Mouse (Mus musculus): Measurements from ENCODE around the gene Lrba. TPM values are rescaled to one million over a fixed set of nuclear protein-coding genes. Genes with fewer than 3 reads are reported as not detected.

The Lrba gene
- total RNA-seq, 2 experiments from 2014 or later = 23.1 to 25.1 TPM

- intact Hi-C loops (cut with DNase I) = no loop called here
- no peak for DNase-seq (ENCODE audit: low spot score in 2 of 2)
These were observed 323.9 kb downstream of the Lrba start, which contains the start of gene Mab21l2 for GRCm38 (mm10) chr3:86548091-86549015. TSS of gene Mab21l2 (minus strand) at chr3:86548629.

GRCm38 (mm10) chr3:86550301-86551010, 326.0 kb downstream of the Lrba start:
- intact Hi-C loops (cut with DNase I) = no loop called here
- no peak for DNase-seq (ENCODE audit: low spot score in 2 of 2)

DNA sequence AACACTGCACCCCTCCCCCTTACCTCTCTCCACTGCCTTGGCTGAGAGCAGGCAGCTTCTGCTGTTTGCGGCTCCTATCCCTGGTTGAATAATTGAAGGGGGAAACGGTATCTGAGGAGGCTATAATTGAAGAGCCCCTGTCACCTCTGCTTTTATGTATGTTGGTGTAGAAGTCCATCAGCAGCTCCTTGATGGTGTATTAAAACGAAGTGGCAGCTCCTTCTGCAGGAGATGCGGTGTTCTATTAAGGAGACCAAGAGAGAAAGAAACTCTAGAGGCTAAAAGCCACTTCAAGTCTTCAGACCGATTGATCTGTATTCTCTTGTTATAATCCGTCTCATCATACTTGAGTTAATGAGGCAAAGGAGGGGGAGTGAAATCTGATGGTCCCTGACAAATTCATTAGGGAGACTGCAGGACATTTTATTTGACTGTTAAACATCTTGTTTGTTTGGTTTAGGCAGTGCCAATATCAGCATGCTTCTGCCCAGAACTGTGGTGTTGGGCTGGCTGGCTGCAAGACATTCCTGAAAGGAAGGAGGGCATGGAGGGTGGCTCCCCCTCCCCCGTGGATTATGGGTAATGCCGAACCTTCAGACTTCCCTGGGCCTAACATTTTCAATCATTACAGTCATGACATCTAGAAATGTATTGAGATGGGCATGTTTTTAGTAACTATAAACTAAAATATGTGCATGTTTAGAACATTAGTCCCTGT, 326.7 kb downstream of the Lrba start:
- intact Hi-C loops (cut with DNase I) = no loop called here
- DNase-seq (ENCODE audit: low spot score in 2 of 2) = no peak

DNA sequence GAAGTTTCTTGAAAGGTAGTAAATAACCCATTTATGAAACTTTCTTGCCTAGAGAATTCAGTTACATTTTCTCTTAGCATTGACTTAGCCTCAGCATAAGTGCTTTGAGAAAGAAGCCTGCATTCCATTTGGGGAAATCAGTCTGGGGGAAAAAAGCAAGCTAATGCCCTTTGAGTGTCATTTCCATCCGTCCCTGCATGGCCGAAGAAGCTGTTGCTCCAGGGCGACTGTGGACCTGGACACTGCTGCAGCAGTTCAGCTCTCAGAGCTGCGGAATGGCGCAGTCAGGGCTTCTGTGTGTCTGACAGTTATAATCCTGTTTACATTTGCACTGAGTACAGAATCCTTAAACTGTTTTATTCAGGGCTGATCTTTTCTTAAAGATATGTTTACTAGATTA, 327.7 kb downstream of the Lrba start:
- intact Hi-C loops (cut with DNase I) = no loop called here
- no peak for DNase-seq (ENCODE audit: low spot score in 2 of 2)

- intact Hi-C loops (cut with DNase I) = no loop called here
- no peak for DNase-seq (ENCODE audit: low spot score in 2 of 2)
These were observed 334.5 kb downstream of the Lrba start for GRCm38 (mm10) chr3:86558976-86559375.

DNA sequence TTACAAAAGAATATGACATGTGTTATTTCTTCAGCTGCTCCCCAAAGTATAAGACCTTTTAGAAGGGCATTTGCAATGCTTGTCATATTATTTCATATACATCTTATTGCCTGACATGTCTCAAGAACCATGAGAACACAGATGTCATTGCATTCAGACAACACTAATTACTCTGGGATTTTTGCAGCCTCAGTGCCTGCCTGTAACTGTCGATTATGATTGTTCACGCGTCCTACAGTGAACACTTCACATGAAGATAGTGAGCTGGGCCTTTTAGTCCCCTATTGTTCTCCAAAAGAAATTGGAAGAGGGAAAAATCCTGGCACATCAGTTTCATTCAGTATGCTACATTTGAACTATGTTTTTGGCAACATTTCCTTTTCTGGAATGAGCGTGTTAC, 335.2 kb downstream of the Lrba start:
- intact Hi-C loops (cut with DNase I) = no loop called here
- DNase-seq (ENCODE audit: low spot score in 2 of 2) = no peak

DNA sequence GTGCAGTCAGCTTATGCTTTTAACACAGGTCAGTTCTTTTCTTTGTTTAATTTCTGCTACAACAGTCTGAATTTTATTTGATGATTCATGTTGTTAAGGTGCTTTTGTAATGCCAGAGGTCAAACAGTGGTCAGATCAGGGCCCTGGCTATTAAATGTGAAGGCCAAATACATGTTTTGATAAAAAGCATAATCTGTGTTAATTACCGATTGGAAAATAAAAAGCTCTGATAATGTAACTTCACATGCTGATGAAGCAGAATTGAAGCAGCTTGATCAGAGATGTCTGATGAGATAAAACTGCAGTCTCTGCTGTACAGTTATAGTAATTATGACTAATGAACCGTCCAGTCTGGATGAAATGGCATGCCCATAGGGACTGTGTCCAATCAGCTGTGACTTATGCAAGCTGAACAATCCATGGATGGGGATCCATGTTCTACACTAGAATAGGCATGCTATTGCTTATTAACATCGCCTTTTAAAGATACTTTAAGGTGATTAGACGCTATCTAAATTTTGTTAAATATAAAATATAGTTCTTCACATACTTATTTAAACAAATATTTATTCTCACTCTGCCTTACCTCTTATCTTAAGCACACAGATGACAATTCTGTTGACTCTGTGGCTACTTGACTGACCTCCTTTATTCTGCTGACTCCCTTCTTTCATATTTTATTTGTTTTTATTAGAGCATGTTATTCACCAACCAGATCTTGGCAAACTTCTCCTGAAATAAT, 336.0 kb downstream of the Lrba start:
- intact Hi-C loops (cut with DNase I) = no loop called here

DNA sequence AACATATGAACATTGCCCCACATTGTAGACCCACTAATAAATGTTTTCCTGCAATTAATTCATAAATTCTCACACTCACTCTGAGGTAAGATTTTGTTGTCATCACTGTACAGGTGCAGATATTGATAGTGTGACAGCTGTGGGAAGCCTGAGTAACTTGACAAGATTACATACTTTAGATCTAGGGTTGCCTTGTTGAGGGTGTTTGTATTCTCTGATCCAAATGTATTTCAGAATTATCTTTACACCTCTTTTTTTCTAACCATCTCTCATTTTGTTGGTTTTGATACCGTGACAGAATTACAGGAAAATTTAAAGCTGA, 336.5 kb downstream of the Lrba start:
- no peak for DNase-seq (ENCODE audit: low spot score in 2 of 2)
- intact Hi-C loops (cut with DNase I) = no loop called here

More for the DNA sequence above, 336.0 kb downstream of the Lrba start:
- DNase-seq (ENCODE audit: low spot score in 2 of 2) = no peak

DNA sequence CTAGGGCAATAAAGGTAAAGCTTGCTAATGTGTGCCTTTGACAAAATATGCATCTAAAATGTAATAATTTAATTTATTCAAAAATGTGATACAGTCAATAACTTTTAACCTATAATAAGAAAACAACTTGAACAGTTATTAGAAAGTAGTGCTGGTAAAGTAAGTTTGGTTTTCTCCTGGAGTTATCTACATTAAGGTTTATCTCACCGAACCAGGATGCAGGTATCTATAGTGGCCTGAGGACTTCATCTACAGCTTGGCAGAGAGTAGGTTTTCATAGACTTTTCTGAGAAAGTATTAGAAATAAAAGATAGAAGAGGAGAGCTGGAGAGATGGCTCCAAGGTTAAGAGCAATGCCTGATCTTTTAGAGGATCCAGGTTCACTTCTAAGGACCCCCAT, 336.9 kb downstream of the Lrba start:
- intact Hi-C loops (cut with DNase I) = no loop called here
- DNase-seq (ENCODE audit: low spot score in 2 of 2) = no peak

DNA sequence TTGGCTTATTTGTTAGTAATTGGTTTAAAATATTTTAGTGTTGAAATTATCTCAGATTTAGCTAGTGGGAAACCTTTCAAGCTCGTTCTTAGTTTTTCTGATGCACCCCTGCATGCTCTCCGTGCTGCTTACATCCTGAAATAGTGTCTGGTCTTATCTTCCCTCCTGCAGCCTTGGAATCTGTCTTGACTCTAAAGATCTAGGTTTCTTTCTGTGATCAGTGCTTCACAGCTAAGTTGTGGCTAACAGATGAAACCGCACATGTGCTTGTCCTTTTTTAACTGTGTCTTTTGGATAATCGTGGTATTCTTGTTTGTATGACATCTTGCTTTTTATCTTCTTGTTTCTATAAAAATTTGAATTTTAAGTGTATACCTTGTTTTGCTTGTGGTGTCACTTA, 342.8 kb downstream of the Lrba start:
- no peak for DNase-seq (ENCODE audit: low spot score in 2 of 2)
- intact Hi-C loops (cut with DNase I) = no loop called here

DNA sequence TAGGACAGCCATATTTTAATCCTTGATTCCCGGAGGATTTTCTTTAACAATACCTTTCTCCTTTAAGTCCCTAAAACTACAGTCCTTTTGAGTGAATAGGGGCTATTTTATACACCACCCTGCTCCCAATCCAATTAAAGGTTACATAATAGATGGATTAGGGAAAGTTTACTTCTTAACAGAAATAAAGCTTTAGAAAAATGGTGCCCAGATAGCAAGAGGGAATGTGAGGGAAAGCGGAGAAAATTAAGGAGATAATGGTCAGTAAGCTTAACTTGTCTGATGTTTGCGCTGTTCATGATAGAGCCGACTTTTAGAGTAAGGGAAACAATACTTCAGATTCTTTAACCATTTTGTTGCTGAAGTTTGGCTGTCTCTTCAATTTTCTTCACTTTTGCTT, 347.0 kb downstream of the Lrba start:
- no peak for DNase-seq (ENCODE audit: low spot score in 2 of 2)
- intact Hi-C loops (cut with DNase I) = no loop called here

GRCm38 (mm10) chr3:86572519-86573244, 348.2 kb downstream of the Lrba start:
- intact Hi-C loops (cut with DNase I) = no loop called here
- no peak for DNase-seq (ENCODE audit: low spot score in 2 of 2)

- no peak for DNase-seq (ENCODE audit: low spot score in 2 of 2)
- intact Hi-C loops (cut with DNase I) = no loop called here
These were observed 350.8 kb downstream of the Lrba start for GRCm38 (mm10) chr3:86575312-86575711.

- DNase-seq (ENCODE audit: low spot score in 2 of 2) = no peak
- intact Hi-C loops (cut with DNase I) = no loop called here
These were observed 377.8 kb downstream of the Lrba start for GRCm38 (mm10) chr3:86602284-86602683.

- no peak for DNase-seq (ENCODE audit: low spot score in 2 of 2)
- intact Hi-C loops (cut with DNase I) = no loop called here
These were observed 381.3 kb downstream of the Lrba start for GRCm38 (mm10) chr3:86605775-86606174.

DNA sequence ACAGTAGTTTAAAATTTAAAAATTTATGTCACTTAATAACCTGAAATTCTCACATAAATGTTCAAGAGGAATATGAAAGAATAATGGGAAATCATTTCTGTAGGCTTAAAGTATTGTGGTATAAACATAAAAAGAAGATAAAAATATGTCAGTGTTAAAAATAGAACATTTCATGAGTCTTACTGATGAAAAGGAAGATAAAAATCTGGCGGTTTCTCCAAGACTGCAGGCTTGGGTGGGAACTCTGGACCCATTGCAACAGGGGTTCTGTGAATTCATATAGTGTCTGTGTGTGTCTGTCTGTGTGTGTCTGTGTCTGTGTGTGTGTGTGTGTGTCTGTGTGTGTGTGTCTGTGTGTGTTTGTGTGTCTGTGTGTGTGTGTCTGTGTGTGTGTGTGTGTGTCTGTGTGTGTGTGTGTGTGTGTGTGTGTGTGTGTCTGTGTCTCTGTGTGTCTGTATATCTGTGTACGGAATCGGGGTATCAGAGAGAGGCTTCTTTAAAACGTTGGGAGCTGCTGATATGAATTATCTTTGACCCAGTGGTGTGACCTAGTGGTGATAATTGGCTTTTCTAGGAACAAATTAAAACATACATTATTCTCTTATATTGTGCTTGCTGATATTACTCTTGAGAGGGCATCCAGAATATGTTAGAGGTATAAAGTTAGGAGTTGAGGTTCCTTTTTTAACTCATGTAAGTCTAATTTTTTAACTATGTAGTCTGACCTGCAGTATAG, 402.7 kb downstream of the Lrba start:
- intact Hi-C loops (cut with DNase I) = no loop called here

DNA sequence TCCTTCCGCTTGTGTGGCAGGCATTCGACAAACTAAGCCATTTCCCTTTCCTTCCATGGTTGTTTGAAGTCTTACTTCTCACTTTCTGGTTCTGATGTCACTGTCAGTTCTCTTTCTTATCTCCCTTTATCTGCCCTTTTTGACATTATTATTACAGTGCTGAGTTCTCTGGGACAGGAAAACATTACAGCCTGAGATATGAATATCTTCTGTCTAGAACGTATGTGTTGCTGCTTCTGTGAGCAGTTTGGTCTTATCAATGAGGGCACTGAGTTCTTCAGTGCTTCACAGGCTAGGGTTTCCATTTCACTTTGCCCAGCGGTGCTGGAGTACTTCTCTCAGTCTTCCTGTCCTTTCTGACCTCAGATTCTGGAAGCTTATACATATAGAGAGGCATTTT, 404.9 kb downstream of the Lrba start:
- intact Hi-C loops (cut with DNase I) = no loop called here
- DNase-seq (ENCODE audit: low spot score in 2 of 2) = no peak

More for the DNA sequence above, 402.7 kb downstream of the Lrba start:
- no peak for DNase-seq (ENCODE audit: low spot score in 2 of 2)

DNA sequence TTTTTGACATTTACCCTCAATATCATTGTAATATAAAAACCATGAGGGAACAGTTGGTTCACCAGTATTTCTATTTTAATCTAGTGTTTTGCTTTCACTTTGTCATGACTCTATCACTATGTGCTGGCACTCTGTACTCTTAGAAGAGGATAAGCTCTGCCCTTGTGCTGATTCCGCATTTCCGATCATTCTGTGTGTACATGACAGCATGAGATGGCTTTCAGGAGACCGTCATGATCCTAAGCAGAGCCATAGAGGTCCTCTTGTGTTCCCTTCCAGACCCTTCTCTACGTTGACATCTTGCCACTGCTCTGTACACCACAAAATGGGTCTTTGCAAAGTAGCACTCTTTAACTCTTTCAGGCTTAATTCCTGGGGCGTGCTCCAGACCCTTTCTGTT, 411.0 kb downstream of the Lrba start:
- DNase-seq (ENCODE audit: low spot score in 2 of 2) = no peak
- intact Hi-C loops (cut with DNase I) = no loop called here
